Mouse (Mus musculus) megakaryocyte, embryonic 14.5 days (primary cell): Measurements from ENCODE around the gene Zbtb24. TPM values are rescaled to one million over a fixed set of nuclear protein-coding genes. Genes with fewer than 3 reads are reported as not detected.
A peak's percentile ranks its signal among the peaks of the same experiment; 100 is the strongest.

ENCODE experiments used
- H3K27me3 ChIP-seq: replicated peaks from 2 replicates; pipeline ENCODE3; 2012; ENCODE audit warnings: inconsistent platforms
- H3K36me3 ChIP-seq: replicated peaks from 2 replicates; pipeline ENCODE3; 2012; ENCODE audit warnings: low read length, inconsistent platforms, mixed read lengths
- H3K4me1 ChIP-seq: 2 replicates; pipeline ENCODE4 v1.6.1; 2012; ENCODE audit warnings: inconsistent platforms
- H3K4me3 ChIP-seq: replicated peaks from 2 replicates; pipeline ENCODE3; 2012; ENCODE audit warnings: moderate library complexity, mild to moderate bottlenecking, inconsistent platforms
- H3K9me3 ChIP-seq: 2 replicates; pipeline ENCODE4 v1.6.1; 2012; ENCODE audit warnings: inconsistent platforms
- FLI1 ChIP-seq: IDR thresholded peaks from 2 replicates; pipeline ENCODE4 v1.6.1; 2012; ENCODE audit warnings: low read length, inconsistent platforms, mixed read lengths
- GATA1 ChIP-seq: IDR thresholded peaks from 3 replicates; pipeline ENCODE4 v1.6.1; 2012; ENCODE audit warnings: mixed read lengths, low read length, inconsistent platforms, borderline replicate concordance
- polyA plus RNA-seq: library from polyadenylated mRNA; stranded (reverse); fragments of >175 nt; gene quantifications from 2 replicates; pipeline ENCODE4 v1.2.3, GENCODE M21; 2012; ENCODE audit warnings: low replicate concordance; ENCODE audit not compliant: insufficient read depth

Zbtb24 gene
- polyA plus RNA-seq, 1 experiment: 3.3 TPM

- peak overlapping the region; percentile 92 for H3K4me3 ChIP-seq
- H3K4me1 ChIP-seq: peaks cover 78% of the 10 kb centered on the region
- no peaks in the 10 kb centered on the region for H3K9me3 ChIP-seq
- peaks cover 37% of the 10 kb centered on the region for H3K27me3 ChIP-seq
- peaks cover 33% of the 10 kb centered on the region for H3K36me3 ChIP-seq
- TF ChIP-seq FLI1 (no peak), GATA1 (no peak)
Observed at GRCm38 (mm10) chr10:41477018-41477277, 26.8 kb downstream of the Zbtb24 start.

- Histone ChIP-seq H3K27me3 (peaks cover 43% of the 10 kb centered on the region), H3K4me3 (peak overlapping the region; percentile 92), H3K36me3 (peaks cover 39% of the 10 kb centered on the region), H3K9me3 (no peaks in the 10 kb centered on the region), H3K4me1 (peaks cover 76% of the 10 kb centered on the region)
- TF ChIP-seq GATA1 (peak; percentile 13; the same call in 1 of the 3 replicates), FLI1 (no peak)
Observed at GRCm38 (mm10) chr10:41477278-41478181, 27.3 kb downstream of the Zbtb24 start.

GRCm38 (mm10) chr10:41479961-41480360, 29.8 kb downstream of the Zbtb24 start:
- no peak overlapping the region for H3K4me3 ChIP-seq
- peaks cover 63% of the 10 kb centered on the region for H3K36me3 ChIP-seq
- H3K4me1 ChIP-seq: peaks cover 56% of the 10 kb centered on the region
- no peaks in the 10 kb centered on the region for H3K9me3 ChIP-seq
- TF ChIP-seq GATA1: no peak
- no peak for TF ChIP-seq FLI1
- H3K27me3 ChIP-seq: peaks cover 67% of the 10 kb centered on the region

- peaks cover 75% of the 10 kb centered on the region for H3K36me3 ChIP-seq
- H3K4me3 ChIP-seq: no peak overlapping the region
- H3K9me3 ChIP-seq: no peaks in the 10 kb centered on the region
- H3K27me3 ChIP-seq: peaks cover 75% of the 10 kb centered on the region
- H3K4me1 ChIP-seq: peaks cover 47% of the 10 kb centered on the region
- TF ChIP-seq GATA1: no peak
- no peak for TF ChIP-seq FLI1
Observed at GRCm38 (mm10) chr10:41480938-41481880, 31.0 kb downstream of the Zbtb24 start.

GRCm38 (mm10) chr10:41482446-41482845, 32.3 kb downstream of the Zbtb24 start:
- no peaks in the 10 kb centered on the region for H3K9me3 ChIP-seq
- no peak for TF ChIP-seq FLI1
- TF ChIP-seq GATA1: no peak
- H3K36me3 ChIP-seq: peaks cover 87% of the 10 kb centered on the region
- peaks cover 38% of the 10 kb centered on the region for H3K4me1 ChIP-seq
- H3K4me3 ChIP-seq: no peak overlapping the region
- H3K27me3 ChIP-seq: peaks cover 84% of the 10 kb centered on the region

- TF ChIP-seq GATA1 (no peak), FLI1 (no peak)
- Histone ChIP-seq H3K27me3 (peaks cover 84% of the 10 kb centered on the region), H3K36me3 (peaks cover 75% of the 10 kb centered on the region), H3K9me3 (no peaks in the 10 kb centered on the region), H3K4me3 (peak overlapping the region; percentile 46), H3K4me1 (peaks cover 47% of the 10 kb centered on the region)
Observed at GRCm38 (mm10) chr10:41485778-41486177, 35.6 kb downstream of the Zbtb24 start.

- Histone ChIP-seq H3K36me3 (peaks cover 67% of the 10 kb centered on the region), H3K9me3 (no peaks in the 10 kb centered on the region), H3K27me3 (peaks cover 77% of the 10 kb centered on the region), H3K4me1 (peaks cover 43% of the 10 kb centered on the region), H3K4me3 (no peak overlapping the region)
- TF ChIP-seq GATA1 (no peak), FLI1 (no peak)
Observed at GRCm38 (mm10) chr10:41486506-41487170, 36.5 kb downstream of the Zbtb24 start.

- peaks cover 38% of the 10 kb centered on the region for H3K4me1 ChIP-seq
- H3K36me3 ChIP-seq: peaks cover 44% of the 10 kb centered on the region
- H3K4me3 ChIP-seq: peak overlapping the region; percentile 95
- TF ChIP-seq GATA1: no peak
- H3K9me3 ChIP-seq: no peaks in the 10 kb centered on the region
- peaks cover 55% of the 10 kb centered on the region for H3K27me3 ChIP-seq
Observed at GRCm38 (mm10) chr10:41488877-41489276, 38.7 kb downstream of the Zbtb24 start.

GRCm38 (mm10) chr10:41489294-41489693, 39.1 kb downstream of the Zbtb24 start:
- H3K36me3 ChIP-seq: peaks cover 40% of the 10 kb centered on the region
- H3K4me3 ChIP-seq: peak overlapping the region; percentile 95
- no peak for TF ChIP-seq FLI1
- no peak for TF ChIP-seq GATA1
- no peaks in the 10 kb centered on the region for H3K9me3 ChIP-seq
- H3K4me1 ChIP-seq: peaks cover 38% of the 10 kb centered on the region
- H3K27me3 ChIP-seq: peaks cover 54% of the 10 kb centered on the region
